Mouse (Mus musculus) layer of hippocampus, adult 8-10 months (tissue): ENCODE data around the gene Gorab. TPM values are rescaled to one million over a fixed set of nuclear protein-coding genes. Genes with fewer than 3 reads are reported as not detected.

Experiments used
- DNase-seq, 2 experiments: peaks; one replicate each; pipeline ENCODE4 v3.0.0; 2022; ENCODE audit warnings: low spot score in 2 of 2
- total RNA-seq, 4 experiments: library from RNA; stranded (reverse); gene quantifications; 2 replicates each; pipeline ENCODE4 v1.2.4; 2022

Gorab gene
- total RNA-seq, 4 experiments from 2014 or later, result 11.4 to 15.2 (median 12.9) TPM

DNA sequence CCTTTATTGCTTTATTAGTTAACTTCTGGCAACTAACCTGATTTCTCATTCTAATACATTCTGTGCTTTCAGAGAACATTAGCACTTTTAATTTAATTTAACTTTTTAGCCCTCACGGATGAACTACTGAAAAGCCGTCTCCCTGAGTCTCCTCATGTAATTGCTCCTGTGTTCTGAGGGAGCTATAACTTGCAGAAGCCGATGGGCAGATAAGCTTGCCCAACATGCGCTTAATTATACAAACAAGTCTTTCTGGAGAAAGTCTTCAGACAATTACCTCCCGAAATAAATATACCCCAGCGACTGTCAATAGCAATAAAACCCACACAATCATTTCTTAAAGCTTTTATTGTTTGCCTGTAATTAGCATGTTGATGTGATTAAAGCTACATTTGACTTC is 45.7 kb downstream of the Gorab start:
- DNase-seq, result no peak

GRCm38 (mm10) chr1:163356167-163356566 is 47.3 kb downstream of the Gorab start:
- no peak for DNase-seq

DNA sequence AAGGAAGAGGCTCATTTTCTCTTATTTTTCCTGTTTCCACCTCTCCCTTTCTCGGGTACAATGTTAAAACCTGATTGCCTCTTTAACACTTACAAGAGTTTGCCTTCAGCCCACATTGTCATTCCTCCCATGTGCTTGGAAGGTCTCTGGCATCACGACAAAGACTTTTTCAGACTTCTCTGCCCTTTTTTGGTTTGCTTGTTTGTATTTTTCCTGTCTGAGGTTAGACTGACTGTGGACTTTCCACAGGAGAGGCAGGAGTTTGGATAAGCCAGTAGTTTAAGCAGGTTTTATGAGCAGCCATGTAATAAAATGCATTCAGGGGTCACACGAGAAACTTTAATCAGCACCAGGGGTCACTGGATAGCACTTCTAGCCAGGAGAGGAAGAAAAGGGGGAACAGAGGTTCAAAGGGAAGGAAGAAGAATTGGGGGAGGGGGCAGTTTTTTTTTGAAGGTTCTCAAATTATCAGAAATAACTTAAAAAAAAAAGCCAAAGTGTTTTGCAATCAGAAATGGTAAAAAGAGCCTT is 47.8 kb downstream of the Gorab start:
- no peak for DNase-seq

GRCm38 (mm10) chr1:163350988-163351387 is 52.5 kb downstream of the Gorab start:
- no peak for DNase-seq

GRCm38 (mm10) chr1:163345541-163345940 is 57.9 kb downstream of the Gorab start:
- no peak for DNase-seq

DNA sequence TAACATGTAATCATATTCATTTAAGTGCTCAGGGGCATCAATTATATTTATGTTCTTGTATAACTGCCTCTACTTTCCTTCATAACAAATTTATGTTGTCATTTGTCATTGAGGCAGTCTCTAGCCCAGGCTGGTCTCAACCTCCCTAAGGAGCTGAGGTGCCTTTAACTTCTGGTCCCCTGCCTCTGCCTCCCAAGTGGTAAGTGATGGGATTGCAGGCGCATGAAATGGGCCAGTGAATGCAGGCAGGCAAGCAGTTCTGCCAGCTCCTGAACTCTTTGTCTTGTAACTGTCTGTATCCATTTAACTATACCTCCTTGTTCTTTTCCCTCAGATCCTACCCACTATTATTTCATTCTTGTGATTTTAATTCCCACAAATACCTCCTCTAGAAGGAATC is 58.5 kb downstream of the Gorab start:
- DNase-seq, result no peak

DNA sequence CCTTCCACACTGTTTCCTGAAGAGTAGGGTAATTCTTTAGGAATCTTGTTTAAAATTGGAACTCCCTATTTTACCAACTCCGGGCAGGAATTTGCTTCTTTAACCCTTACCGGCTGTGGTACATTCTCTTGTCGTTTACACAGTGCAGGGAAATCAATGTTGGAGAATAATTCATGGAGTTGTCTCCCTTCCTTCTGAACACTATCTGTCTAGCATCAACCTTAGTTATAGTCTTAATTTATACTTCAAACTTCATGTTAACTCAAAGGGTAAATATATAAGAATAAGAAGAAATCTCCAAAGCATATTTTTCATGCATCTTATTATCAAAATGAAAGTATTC is 64.3 kb downstream of the Gorab start:
- DNase-seq, result no peak

DNA sequence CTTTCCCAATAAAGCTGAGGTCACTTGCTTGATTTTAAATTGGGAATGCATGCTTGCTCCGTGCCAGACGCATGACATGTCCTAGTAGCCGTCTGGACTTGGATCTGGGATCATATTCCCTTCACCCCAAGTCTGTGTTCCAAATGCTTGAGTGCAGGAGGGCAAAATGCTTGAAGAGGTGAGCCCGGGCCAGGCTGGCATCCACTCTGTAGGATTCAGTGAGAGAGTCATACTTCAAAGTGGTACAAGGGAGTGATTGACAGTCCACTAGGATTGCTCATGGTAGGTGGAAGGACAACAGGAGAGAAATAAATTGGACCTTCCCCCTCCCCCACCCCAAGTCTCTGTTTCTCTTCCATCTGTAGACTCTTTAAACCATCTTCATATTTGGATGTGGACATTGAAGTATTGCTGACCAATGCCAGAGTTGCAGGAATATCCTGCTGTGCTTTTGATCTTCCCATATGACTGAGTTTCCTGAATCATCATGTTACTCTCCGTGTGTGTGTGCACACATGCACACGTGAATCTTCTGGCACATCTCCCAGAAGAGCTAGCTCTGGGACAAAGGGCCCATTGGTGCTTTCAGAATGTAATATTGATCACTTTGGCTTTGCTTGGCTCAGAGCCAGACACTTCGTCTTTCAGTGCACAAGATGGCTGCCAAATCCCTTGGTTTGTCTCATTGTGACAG is 64.8 kb downstream of the Gorab start:
- DNase-seq, result no peak

DNA sequence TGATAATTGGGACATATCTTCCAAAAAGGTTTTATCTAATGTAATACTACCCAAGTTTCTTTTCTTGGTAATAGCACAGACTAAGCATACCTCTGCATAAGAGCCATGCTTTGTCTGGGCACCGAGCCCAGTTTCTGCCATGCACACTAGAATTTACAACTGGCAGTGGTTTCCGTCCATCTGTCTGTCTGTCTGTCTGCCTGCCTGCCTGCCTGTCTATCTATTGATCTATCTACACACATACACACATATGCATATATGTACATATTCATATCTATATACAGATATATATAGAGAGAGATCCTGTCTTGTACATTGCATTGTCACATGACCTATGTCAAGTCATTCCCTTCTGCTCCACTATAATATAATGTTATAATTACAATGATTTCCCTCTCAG is 65.6 kb downstream of the Gorab start:
- DNase-seq, result peak in 1 of 2 experiments; percentile 38

Other genes starting within 250 kb of the Gorab start
- gene Prrx1, start 90.0 kb downstream of the Gorab start, total RNA-seq, result 1 to 10 TPM; 5.3 to 6.9 (median 5.7) TPM